Mouse (Mus musculus): Measurements from ENCODE around the gene Ccdc158. TPM values are rescaled to one million over a fixed set of nuclear protein-coding genes. Genes with fewer than 3 reads are reported as not detected.

Gene Ccdc158
- 2.5 TPM for polyA plus RNA-seq (2014; fragmentation: Illumina TruSeq; extraction: RNeasy Lipid Tissue Mini Kit (QIAGEN cat#74804); ENCODE audit: low read depth, low replicate concordance)

DNA sequence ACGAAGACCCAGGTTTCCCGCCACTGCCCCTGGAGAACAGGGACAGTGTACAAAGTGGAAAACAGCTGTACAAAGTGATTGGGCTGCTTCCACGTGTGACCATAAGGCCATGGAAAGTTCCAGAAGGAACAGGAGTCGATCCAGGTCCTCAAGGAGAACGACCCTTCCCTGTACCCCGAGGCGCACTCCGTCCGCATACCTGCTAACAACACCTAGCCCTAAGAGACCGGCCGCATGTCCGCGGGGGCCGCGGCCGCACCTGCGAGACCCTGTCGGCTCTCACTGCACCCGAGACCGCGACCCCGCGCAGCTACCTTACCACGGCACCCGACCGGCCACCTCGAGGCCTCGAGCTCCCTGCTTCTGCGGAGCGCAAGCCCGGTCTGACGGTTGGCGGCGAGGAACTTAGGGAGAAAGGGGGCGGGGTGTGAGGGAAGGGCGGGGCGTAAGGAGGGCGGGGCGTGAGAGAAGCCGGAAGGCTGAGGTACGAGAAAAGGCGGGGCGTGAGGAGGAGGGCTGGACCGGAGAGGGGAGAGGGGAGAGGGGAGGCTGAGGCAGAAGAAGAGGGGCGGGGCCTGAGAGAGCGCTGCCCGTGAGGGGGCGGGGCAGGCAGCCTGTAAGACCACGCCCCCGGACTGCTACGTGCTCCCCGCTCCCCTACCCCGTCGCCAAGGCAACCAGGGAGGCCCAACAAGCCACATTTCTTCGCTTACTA, at the start of gene Ccdc158:
Gene Ccdc158, minus strand, starts transcription at position 413 of the 715 bp plus-strand sequence.

DNA sequence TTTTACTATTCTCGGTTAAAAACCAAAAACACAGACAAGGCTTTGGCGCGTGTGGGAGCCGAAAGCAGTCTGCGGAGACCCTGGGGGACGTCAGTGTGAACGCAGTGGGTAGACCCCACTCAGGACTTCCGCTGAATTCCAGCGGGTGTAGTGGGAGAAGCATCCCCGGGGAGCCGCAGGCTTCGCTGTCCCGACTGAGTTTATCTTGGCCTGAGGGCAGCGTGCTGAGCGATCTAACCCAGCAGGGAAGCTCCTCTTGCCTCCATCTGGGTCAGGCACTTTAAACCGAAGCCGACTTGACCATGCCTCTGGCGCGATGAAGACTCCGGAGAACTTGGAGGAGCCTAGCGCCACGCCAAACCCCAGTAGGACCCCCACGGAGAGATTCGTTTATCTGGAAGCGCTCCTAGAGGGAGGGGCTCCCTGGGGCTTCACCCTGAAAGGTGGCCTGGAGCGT, 8.3 kb upstream of the Ccdc158 start, which contains the start of gene Shroom3:
Gene Shroom3, plus strand, starts transcription at position 85 of the 457 bp plus-strand sequence.

DNA sequence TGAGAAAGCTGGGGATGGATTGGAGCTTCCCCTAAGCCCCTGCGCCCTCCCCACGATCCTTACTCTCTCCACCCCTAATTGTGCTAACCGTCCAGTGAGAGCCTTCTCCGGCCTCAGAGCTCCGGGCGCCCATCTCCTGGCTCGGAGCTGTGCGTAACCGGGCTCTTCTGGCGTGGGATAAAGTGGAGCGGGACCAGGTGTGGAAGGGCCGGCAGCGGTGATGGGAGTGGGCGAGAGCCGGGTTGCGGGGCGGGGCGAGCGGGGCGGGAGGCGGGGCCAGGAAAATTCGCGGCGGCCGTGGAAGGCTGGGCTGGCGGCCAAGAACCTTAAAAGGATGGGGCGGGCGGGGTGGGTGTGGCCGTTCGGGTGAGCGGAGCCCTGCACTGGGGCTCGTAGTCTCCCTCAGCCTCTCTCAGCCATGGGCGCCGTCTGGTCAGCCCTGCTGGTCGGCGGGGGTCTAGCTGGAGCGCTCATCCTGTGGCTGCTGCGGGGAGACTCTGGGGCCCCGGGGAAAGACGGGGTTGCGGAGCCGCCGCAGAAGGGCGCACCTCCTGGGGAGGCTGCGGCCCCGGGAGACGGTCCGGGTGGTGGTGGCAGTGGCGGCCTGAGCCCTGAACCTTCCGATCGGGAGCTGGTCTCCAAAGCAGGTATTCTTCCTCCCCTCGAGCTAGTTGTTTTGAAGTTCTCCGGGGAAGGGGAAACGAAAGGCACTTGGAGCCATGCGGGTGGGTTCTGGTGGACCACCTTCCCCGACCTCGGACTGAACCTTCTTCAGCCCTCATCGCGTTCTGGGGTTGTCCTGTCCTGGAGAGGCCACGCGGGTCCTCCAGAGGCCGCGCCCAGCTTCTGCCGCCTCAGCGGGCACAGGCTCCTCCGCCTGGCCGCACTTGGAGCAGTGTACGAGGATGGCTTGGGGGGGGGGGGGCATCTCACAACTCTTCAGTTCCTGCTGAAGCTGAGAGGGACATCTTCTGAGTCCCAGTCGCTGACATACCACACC, 72.1 kb downstream of the Ccdc158 start, which contains the start of gene Stbd1:
Gene Stbd1, plus strand, starts transcription at position 351 of the 1,000 bp plus-strand sequence.

Other genes with a start within 250 kb of the Ccdc158 start
- gene Nup54, start 240.1 kb downstream of the Ccdc158 start, polyA plus RNA-seq (2014; fragmentation: Illumina TruSeq; extraction: RNeasy Lipid Tissue Mini Kit (QIAGEN cat#74804); ENCODE audit: low read depth, low replicate concordance), result 34.6 TPM
- 52.7 TPM for gene Scarb2, start 168.4 kb downstream of the Ccdc158 start, polyA plus RNA-seq (2014; fragmentation: Illumina TruSeq; extraction: RNeasy Lipid Tissue Mini Kit (QIAGEN cat#74804); ENCODE audit: low read depth, low replicate concordance)
- gene Fam47e, start 120.2 kb downstream of the Ccdc158 start, polyA plus RNA-seq (2014; fragmentation: Illumina TruSeq; extraction: RNeasy Lipid Tissue Mini Kit (QIAGEN cat#74804); ENCODE audit: low read depth, low replicate concordance), result 1.4 TPM
- 6.3 TPM for gene Stbd1, start 72.2 kb downstream of the Ccdc158 start, polyA plus RNA-seq (2014; fragmentation: Illumina TruSeq; extraction: RNeasy Lipid Tissue Mini Kit (QIAGEN cat#74804); ENCODE audit: low read depth, low replicate concordance)
- gene Shroom3, start 8.2 kb upstream of the Ccdc158 start, polyA plus RNA-seq (2014; fragmentation: Illumina TruSeq; extraction: RNeasy Lipid Tissue Mini Kit (QIAGEN cat#74804); ENCODE audit: low read depth, low replicate concordance), result 2.1 TPM

All from kidney, adult 10 weeks (tissue).